Mouse (Mus musculus) liver, embryonic 14.5 days (tissue): ENCODE data around the gene Rcc1l.

Experiments used
- CTCF ChIP-seq: IDR thresholded peaks from 2 replicates; pipeline ENCODE4 v1.5.1; 2016; ENCODE audit warnings: antibody characterized with exemption, low read depth, control low read depth
- EP300 ChIP-seq: IDR thresholded peaks from 2 replicates; pipeline ENCODE4 v1.6.1; 2016; ENCODE audit warnings: antibody characterized with exemption, low read depth

DNA sequence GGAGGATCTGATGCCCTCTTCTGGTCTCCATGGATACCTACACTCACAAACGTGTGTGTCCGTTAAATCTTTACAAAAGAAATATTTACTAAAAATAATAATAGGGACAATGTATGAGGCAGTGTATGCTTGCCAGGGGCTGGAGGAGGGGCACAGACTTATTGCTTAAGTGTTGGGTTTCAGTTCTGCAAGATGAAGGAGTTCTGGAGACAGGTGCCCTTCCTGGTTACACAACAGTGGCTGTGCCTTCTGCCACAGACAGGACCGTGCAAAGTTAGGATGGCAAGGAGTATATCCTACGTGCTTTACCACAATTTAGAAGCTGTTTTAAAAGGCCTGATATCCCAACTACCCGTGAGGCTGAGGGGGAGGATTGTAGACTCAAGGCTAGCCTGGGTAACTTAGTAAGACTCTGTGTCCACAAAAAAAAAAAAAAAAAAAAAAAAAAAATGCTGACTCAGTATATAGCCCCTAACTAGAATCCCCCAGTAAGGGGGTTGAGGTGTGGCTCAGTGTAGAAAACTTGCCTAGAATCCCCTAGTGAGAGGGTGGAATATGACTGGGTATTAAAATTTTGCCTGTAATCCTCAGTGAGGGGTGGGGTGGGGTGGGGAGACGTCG is 60.8 kb downstream of the Rcc1l start:
- no peak for TF ChIP-seq CTCF
- no peak for TF ChIP-seq EP300
